8 mouse cellular contexts compared by ENCODE assay signal in genomic region chr19:41481887-41482189, GRCm38 (mm10). TPM values are rescaled to one million over a fixed set of nuclear protein-coding genes. Genes with fewer than 3 reads are reported as not detected.
A peak's percentile ranks its signal among the peaks of the same experiment; 100 is the strongest.
DNase-seq lines count a peak whose midpoint lies in the region; ATAC-seq and TF ChIP-seq lines count a peak whose summit lies in the region.

No protein-coding gene starts in this region.

- ATAC-seq in lung, embryonic 15.5 days (ENCODE audit: borderline replicate concordance, extremely low read depth, low FRiP score, low TSS enrichment): no peak
- ATAC-seq in embryonic facial prominence, embryonic 14.5 days (ENCODE audit: low read depth): no peak
- no peak for ATAC-seq in intestine, postnatal 0 days
- no peak for ATAC-seq in neural tube, embryonic 14.5 days (ENCODE audit: low read depth)

- H3K4me3 ChIP-seq in lung, embryonic 15.5 days: peak overlapping the region; percentile 98
- H3K4me3 ChIP-seq in embryonic facial prominence, embryonic 14.5 days (ENCODE audit: low read depth, low read length): peak overlapping the region; percentile 95
- H3K4me3 ChIP-seq in intestine, postnatal 0 days (ENCODE audit: low read depth, low read length): peak overlapping the region; percentile 89
- peak overlapping the region; percentile 88 for H3K4me3 ChIP-seq in neural tube, embryonic 14.5 days (ENCODE audit: low read depth, low read length)

- DNase-seq in lung, postnatal 36 days: no peak
- DNase-seq in embryonic facial prominence, embryonic 14.5 days (ENCODE audit: low spot score): no peak
- DNase-seq in retina, postnatal 1 day: no peak
- no peak for DNase-seq in right cerebral cortex, postnatal 14 days
- DNase-seq in ovary, adult 18-20 months (ENCODE audit: low spot score): no peak

- no peaks in the 10 kb centered on the region for H3K9me3 ChIP-seq in lung, embryonic 15.5 days
- no peaks in the 10 kb centered on the region for H3K9me3 ChIP-seq in embryonic facial prominence, embryonic 14.5 days (ENCODE audit: control insufficient read depth, low read length)
- no peaks in the 10 kb centered on the region for H3K9me3 ChIP-seq in intestine, postnatal 0 days (ENCODE audit: control insufficient read depth)
- H3K9me3 ChIP-seq in neural tube, embryonic 14.5 days (ENCODE audit: control insufficient read depth, low read length): no peaks in the 10 kb centered on the region

- no peaks in the 10 kb centered on the region for H3K27me3 ChIP-seq in lung, embryonic 15.5 days
- H3K27me3 ChIP-seq in embryonic facial prominence, embryonic 14.5 days (replicated peaks; ENCODE audit: control insufficient read depth, insufficient read depth, low read length): no peaks in the 10 kb centered on the region
- no peaks in the 10 kb centered on the region for H3K27me3 ChIP-seq in intestine, postnatal 0 days (replicated peaks; ENCODE audit: control insufficient read depth, insufficient read depth, low read length)
- H3K27me3 ChIP-seq in neural tube, embryonic 14.5 days (ENCODE audit: control insufficient read depth, insufficient read depth, low read length): no peaks in the 10 kb centered on the region

- 5% methylated on average over 6 of the region's 6 CpGs for WGBS in lung, embryonic 15.5 days
- WGBS in embryonic facial prominence, embryonic 14.5 days: 4% methylated on average over 6 of the region's 6 CpGs
- 3% methylated on average over 6 of the region's 6 CpGs for WGBS in intestine, postnatal 0 days
- 6% methylated on average over 6 of the region's 6 CpGs for WGBS in neural tube, embryonic 14.5 days

- no peak for TF ChIP-seq CTCF in intestine, postnatal 0 days (IDR thresholded peaks at IDR 0.05; ENCODE audit: low read depth)

- peak overlapping the region; percentile 99 for H3K27ac ChIP-seq in lung, embryonic 15.5 days
- H3K27ac ChIP-seq in embryonic facial prominence, embryonic 14.5 days (replicated peaks; ENCODE audit: low read depth, low read length): peak overlapping the region; percentile 96
- peak overlapping the region; percentile 98 for H3K27ac ChIP-seq in intestine, postnatal 0 days (ENCODE audit: low read depth, low read length)
- H3K27ac ChIP-seq in neural tube, embryonic 14.5 days (ENCODE audit: low read depth, low read length): peak overlapping the region; percentile 99

- H3K4me1 ChIP-seq in lung, embryonic 15.5 days: peaks cover 30% of the 10 kb centered on the region
- H3K4me1 ChIP-seq in embryonic facial prominence, embryonic 14.5 days (ENCODE audit: control insufficient read depth, insufficient read depth, low read length): peaks cover 12% of the 10 kb centered on the region
- H3K4me1 ChIP-seq in intestine, postnatal 0 days (replicated peaks; ENCODE audit: control insufficient read depth, insufficient read depth, low read length): 0 out of 2 replicates have a peak, but pooled peaks cover 3% of the 10 kb centered on the region
- peaks cover 25% of the 10 kb centered on the region for H3K4me1 ChIP-seq in neural tube, embryonic 14.5 days (ENCODE audit: control insufficient read depth, insufficient read depth, low read length)

- H3K36me3 ChIP-seq in lung, embryonic 15.5 days: no peaks in the 10 kb centered on the region
- no peaks in the 10 kb centered on the region for H3K36me3 ChIP-seq in embryonic facial prominence, embryonic 14.5 days (ENCODE audit: control insufficient read depth, insufficient read depth, low read length)
- no peaks in the 10 kb centered on the region for H3K36me3 ChIP-seq in intestine, postnatal 0 days (ENCODE audit: control insufficient read depth, insufficient read depth)
- no peaks in the 10 kb centered on the region for H3K36me3 ChIP-seq in neural tube, embryonic 14.5 days (ENCODE audit: control insufficient read depth, insufficient read depth, low read length)

- peak overlapping the region; percentile 91 for H3K4me2 ChIP-seq in lung, embryonic 15.5 days
- H3K4me2 ChIP-seq in embryonic facial prominence, embryonic 14.5 days (ENCODE audit: low read depth, low read length): peak overlapping the region; percentile 65
- H3K4me2 ChIP-seq in intestine, postnatal 0 days (replicated peaks; ENCODE audit: low read depth): peak overlapping the region; percentile 82
- H3K4me2 ChIP-seq in neural tube, embryonic 14.5 days (ENCODE audit: low read depth, low read length): peak overlapping the region; percentile 73

- H3K9ac ChIP-seq in lung, embryonic 15.5 days: peak overlapping the region; percentile 77
- H3K9ac ChIP-seq in embryonic facial prominence, embryonic 14.5 days (ENCODE audit: low read depth, low read length): peak overlapping the region; percentile 90
- peak overlapping the region; percentile 82 for H3K9ac ChIP-seq in intestine, postnatal 0 days (ENCODE audit: low read depth, low read length)
- peak overlapping the region; percentile 95 for H3K9ac ChIP-seq in neural tube, embryonic 14.5 days (replicated peaks; ENCODE audit: low read depth, low read length)

RNA-seq across cellular contexts. Expression of gene Lcor, which starts 0.6 kb away (rescaled TPM):
- polyA plus RNA-seq in lung, embryonic 15.5 days (2015; fragmentation: Nextera tagmentation; extraction: Ambion mirVana): 11.7 and 12.5 TPM in 2 replicates
- 9.7 and 10.5 TPM in 2 replicates for polyA plus RNA-seq in embryonic facial prominence, embryonic 14.5 days (2014; fragmentation: Nextera tagmentation; extraction: Ambion mirVana)
- polyA plus RNA-seq in intestine, postnatal 0 days (2015; fragmentation: Nextera tagmentation; extraction: Ambion mirVana): 16.0 and 18.4 TPM in 2 replicates
- polyA plus RNA-seq in neural tube, embryonic 14.5 days (2014; fragmentation: Nextera tagmentation; extraction: Ambion mirVana): 19.3 and 23.6 TPM in 2 replicates
